In genomic region chr16:92274516-92274915, GRCm38 (mm10) we compare ENCODE assay signal across 47 mouse cellular contexts. TPM values are rescaled to one million over a fixed set of nuclear protein-coding genes. Genes with fewer than 3 reads are reported as not detected.
"Had no signal": no experiment of that assay in that cellular context is flagged by ENCODE, and none has a peak within 500 bp of the region (broad histone marks: within the 10 kb centered on the region; RNA-seq: fewer than 3 reads in every experiment).

No protein-coding gene starts in this region.

- H3K4me1 ChIP-seq: heart, embryonic 13.5 days; heart, embryonic 15.5 days; hindbrain, embryonic 10.5 days; hindbrain, embryonic 12.5 days; hindbrain, embryonic 13.5 days; hindbrain, embryonic 15.5 days; intestine, embryonic 15.5 days; kidney, embryonic 15.5 days had no signal

- DNase-seq: heart, postnatal 10 days; heart, postnatal 14 days; heart, postnatal 36 days; heart, postnatal 4 days; kidney, adult 11 months; kidney, adult 18-20 months; kidney, adult 2 months; kidney, adult 8-10 months; kidney, adult 9 months; kidney, postnatal 10 days; kidney, postnatal 14 days; kidney, postnatal 25 days; kidney, postnatal 36 days; kidney, postnatal 4 days; layer of hippocampus, adult 9-11 months; layer of hippocampus, postnatal 36 days had no signal

- H3K27ac ChIP-seq: heart, embryonic 13.5 days; heart, embryonic 15.5 days; hindbrain, embryonic 10.5 days; hindbrain, embryonic 12.5 days; hindbrain, embryonic 13.5 days; hindbrain, embryonic 14.5 days; hindbrain, embryonic 15.5 days; hindbrain, postnatal 0 days; intestine, embryonic 15.5 days; kidney, embryonic 15.5 days; kidney, postnatal 0 days; layer of hippocampus, adult 2 months; left cerebral cortex, adult 2 months had no signal

- H3K4me3 ChIP-seq: heart, embryonic 13.5 days; heart, embryonic 15.5 days; hindbrain, embryonic 10.5 days; hindbrain, embryonic 12.5 days; hindbrain, embryonic 13.5 days; hindbrain, embryonic 15.5 days; intestine, embryonic 15.5 days; kidney, embryonic 15.5 days; layer of hippocampus, adult 2 months; left cerebral cortex, adult 2 months had no signal

RNA-seq across cellular contexts. Expression of gene Kcne2, which starts 17.7 kb away (rescaled TPM):
- total RNA-seq: heart, postnatal 10 days; heart, postnatal 14 days; heart, postnatal 25 days; heart, postnatal 36 days; hematopoietic stem cell, adult 5-6 weeks had no signal
- polyA plus RNA-seq: inflammation-experienced regulatory T-cells, adult 6 months; intestine, embryonic 15.5 days; kidney, adult 2 months; kidney, embryonic 14.5 days; large intestine, adult 2 months had no signal

RNA-seq across cellular contexts. Expression of gene Fam243, which starts 46.7 kb away (rescaled TPM):
- total RNA-seq: hematopoietic stem cell, adult 5-6 weeks; hindbrain, postnatal 0 days; layer of hippocampus, adult 18-20 months; layer of hippocampus, adult 2 months; layer of hippocampus, adult 8-10 months; layer of hippocampus, postnatal 10 days; layer of hippocampus, postnatal 14 days; layer of hippocampus, postnatal 25 days; layer of hippocampus, postnatal 36 days; left cerebral cortex, adult 18-20 months; left cerebral cortex, adult 2 months; left cerebral cortex, adult 8-10 months had no signal
- polyA plus RNA-seq: heart, embryonic 13.5 days; heart, embryonic 14.5 days; heart, embryonic 15.5 days; hindbrain, embryonic 10.5 days; hindbrain, embryonic 11.5 days; hindbrain, embryonic 13.5 days; hindbrain, embryonic 15.5 days; hindbrain, embryonic 16.5 days; hindbrain, postnatal 0 days; inflammation-experienced regulatory T-cells, adult 6 months; intestine, embryonic 14.5 days; intestine, embryonic 15.5 days; intestine, embryonic 16.5 days; intestine, postnatal 0 days; kidney, embryonic 15.5 days; large intestine, adult 2 months had no signal
